Mouse (Mus musculus) T-cell, adult 2 months (primary cell): ENCODE data around the gene Hpcal1.

ENCODE experiments used
- DNase-seq: peaks from one replicate; pipeline ENCODE4 v3.0.0; 2022; ENCODE audit warnings: low spot score

Gene Hpcal1

GRCm38 (mm10) chr12:17690564-17691281 is at the start of gene Hpcal1:
Hpcal1 (plus strand) TSS chr12:17690856.
- DNase-seq, result peak; percentile 84

DNA sequence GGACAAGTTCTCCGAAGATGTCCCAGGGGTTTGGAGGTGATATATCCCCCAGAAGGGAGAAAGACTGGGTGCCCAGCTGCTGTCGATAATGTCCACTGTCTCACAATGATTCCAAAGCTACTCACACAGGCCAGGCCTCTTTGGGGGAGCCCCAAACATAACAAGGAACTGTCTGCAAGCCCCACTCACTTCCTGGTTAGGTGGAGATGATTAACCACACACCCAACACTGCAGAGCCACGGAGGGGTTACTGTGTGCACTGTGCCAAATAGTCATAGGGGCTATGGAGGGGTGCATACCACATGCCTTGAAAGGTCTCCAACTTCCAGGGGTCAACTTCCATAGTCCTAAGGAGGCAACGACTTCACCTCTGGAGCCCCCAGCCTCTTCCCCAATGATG is 49.4 kb upstream of the Hpcal1 start:
- no peak for DNase-seq

GRCm38 (mm10) chr12:17644385-17645222 is 46.1 kb upstream of the Hpcal1 start:
- no peak for DNase-seq

GRCm38 (mm10) chr12:17646457-17646856 is 44.2 kb upstream of the Hpcal1 start:
- no peak for DNase-seq

DNA sequence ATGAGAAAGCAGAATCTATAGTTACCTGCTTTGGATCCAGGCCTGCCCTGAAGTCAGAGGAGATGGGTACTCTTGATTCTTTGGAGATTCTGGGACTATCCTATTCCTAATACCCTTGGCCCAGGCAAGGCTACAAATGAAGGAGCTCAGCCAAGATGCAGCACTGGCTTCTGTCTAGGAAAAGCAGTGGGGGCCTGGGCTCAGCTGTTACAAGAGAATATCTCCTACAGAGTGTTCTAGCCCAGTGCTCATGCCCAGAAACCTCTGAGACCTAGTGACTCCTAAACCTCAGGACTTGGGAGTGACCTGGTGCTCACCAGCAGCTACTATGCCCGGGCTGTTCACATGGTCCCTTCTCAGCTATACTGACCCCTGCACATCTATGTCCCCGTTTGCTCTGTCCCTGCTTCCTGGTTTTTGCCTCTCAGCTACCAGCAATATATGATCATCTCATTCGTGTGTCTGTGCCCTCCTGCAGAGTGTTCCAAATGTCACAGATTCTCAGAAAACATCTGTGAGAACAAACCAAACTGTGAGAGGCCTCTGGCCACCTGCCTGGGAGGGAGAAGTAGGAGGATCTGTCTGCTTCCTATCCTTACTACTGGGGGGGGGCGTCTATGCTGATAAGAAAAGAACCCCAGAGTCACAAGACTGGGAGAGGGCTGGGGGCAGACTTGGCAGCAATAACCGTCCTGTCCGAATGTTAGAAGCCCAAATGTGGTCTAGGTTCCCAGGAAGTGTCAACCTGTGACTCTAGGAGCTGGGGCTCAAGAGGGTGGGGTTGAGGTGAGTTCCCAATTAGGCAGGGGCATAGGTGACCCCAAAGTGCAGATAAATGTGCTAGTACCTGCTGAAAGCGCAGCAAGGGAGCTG is 39.2 kb upstream of the Hpcal1 start:
- DNase-seq, result no peak

GRCm38 (mm10) chr12:17652216-17653050 is 38.2 kb upstream of the Hpcal1 start:
- no peak for DNase-seq

- no peak for DNase-seq
These were observed 37.4 kb upstream of the Hpcal1 start for GRCm38 (mm10) chr12:17653051-17653783.

DNA sequence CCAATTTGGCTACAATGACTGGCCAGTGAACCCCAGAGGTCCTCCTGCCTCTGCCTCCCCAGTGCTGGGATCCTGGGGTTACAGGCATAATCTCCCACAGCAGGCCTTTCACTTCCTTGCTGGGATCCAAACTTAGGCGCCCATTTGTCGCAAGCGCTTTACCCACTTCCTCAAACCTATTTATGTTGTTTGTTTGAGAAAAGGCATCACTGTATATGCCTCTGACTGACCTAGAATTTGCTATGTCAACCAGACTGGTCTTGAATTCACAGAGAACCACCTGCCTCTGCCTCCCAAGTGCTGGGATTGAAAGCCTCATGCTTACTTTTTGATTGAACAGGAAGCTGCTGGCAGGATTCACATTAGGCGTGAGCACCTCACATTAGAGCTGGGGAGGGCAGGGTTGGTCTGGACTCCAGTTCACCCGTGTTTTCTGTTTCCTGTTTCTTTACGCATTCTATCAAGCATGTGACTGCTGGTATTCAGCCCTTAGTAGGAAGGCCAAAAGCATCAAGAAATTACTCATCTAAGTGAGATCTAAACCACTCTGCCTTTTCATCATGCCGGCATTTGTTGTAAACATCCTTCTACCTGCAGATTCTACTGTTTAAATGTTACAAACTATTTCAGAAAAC is 33.0 kb upstream of the Hpcal1 start:
- DNase-seq, result no peak

DNA sequence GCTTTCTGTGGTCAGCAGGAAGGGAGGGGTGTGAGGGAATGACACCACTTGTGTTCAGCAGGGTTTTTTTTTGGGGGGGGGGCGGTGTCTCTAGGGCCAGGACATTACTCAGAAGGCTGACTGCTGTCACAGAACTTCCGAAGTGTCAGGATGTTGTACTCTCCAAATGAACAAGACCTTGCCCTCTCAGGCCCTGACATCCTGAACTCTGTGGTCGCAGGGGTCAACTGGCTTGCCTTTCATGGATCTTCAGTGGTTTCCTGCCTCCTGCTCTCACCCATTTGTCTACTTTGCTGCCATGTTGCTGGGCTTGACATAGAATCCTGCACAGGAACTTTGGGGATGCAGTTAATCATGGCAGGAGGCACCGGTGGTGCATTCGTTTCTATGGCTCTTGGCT is 32.1 kb upstream of the Hpcal1 start:
- DNase-seq, result no peak

GRCm38 (mm10) chr12:17661483-17661920 is 29.2 kb upstream of the Hpcal1 start:
- no peak for DNase-seq

GRCm38 (mm10) chr12:17663991-17664635 is 26.5 kb upstream of the Hpcal1 start:
- DNase-seq, result no peak

DNA sequence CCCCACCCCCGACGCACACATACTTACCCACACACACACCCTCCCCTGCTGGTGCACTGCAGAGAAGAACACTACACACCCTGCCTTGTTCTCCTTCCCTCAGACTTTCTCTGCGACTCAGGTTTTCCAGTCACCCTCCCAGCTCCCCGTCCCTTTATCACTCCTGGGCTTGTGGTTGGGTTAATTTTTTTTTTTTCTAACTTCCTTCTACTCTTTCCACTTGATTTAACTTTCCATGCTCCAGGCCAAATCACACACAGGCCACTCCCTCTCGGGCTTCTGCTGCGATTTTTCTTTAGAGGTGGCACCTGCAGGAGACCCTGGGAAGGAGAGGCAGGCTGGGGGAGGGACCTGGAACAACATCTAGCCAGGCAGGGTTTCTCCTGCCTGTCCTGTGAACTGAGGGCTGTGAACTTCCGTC is 24.7 kb upstream of the Hpcal1 start:
- DNase-seq, result no peak

DNA sequence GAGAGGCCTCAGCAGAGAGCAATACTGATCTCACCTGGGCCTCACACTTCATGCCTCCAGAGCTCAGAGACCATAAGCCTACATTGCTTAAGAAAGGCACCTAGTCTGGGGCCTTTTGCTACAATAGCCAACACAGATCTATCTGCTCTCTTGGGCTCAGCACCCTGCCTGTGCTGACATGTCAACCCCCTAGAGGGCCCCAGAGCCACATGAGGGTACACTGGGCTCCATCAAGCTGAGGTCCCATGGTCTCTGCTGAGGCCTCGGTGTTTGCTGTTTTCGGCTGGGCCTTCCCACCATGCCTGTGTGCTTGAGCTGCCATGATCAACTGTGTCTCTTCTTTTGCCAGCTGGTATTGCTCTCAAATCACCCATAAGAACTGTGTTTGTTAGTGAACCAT is 24.0 kb upstream of the Hpcal1 start:
- DNase-seq, result peak; percentile 44

DNA sequence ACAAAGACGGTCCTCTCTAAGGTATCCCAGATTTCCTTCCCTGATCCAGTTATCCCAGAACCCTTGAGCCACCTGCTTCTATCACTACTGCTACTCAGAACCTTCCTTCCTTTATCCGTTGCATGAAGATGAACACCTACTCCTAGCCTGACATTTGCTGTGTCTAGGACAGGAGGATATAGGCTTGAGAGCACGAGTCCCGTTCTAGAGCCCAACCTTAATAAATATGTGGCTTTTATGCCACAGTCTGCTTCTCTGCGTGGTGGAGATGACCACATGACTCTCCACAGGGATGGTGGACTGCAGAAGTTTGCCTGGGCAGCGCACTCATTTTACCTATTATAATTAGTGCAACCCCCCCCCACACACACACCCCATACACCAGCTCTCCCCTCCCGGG is 16.9 kb upstream of the Hpcal1 start:
- DNase-seq, result no peak

GRCm38 (mm10) chr12:17674182-17674812 is 16.4 kb upstream of the Hpcal1 start:
- no peak for DNase-seq

DNA sequence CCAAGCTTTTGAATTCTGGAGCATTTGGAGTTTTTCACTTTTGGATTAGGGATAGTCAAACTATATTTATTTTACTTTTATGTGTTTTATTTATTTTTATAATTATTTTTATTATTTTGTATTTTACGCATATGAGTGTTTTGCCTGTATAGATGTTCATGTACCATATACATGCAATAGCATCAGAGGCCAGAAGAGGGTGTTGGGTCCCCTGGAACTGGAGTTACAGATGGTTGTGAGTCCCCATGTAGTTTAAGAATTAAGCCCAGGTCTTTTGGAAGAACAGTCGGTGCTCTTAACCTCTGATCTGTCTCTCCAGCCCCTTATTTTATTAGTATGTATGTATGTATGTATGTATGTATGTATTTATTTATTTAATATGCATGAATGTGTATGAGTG is 12.9 kb upstream of the Hpcal1 start:
- peak; percentile 35 for DNase-seq

GRCm38 (mm10) chr12:17679571-17679970 is 11.1 kb upstream of the Hpcal1 start:
- DNase-seq, result no peak

GRCm38 (mm10) chr12:17682161-17682560 is 8.5 kb upstream of the Hpcal1 start:
- no peak for DNase-seq

GRCm38 (mm10) chr12:17684315-17684714 is 6.3 kb upstream of the Hpcal1 start:
- no peak for DNase-seq
